Mouse (Mus musculus) C2C12 (cell line): ENCODE measurements at regions not wholly inside any gene's neighbourhood (a gene's known extent, or its start where the extent isn't known, plus 50 kb on each side); places are given as distances from the start of the nearest gene placed in this dataset.

Experiments
- CEBPB ChIP-seq: IDR thresholded peaks from one replicate; pipeline ENCODE4 v1.6.1; 2011; ENCODE audit warnings: low read depth, mild to moderate bottlenecking, control low read depth, moderate library complexity
- CTCF ChIP-seq: IDR thresholded peaks from one replicate; pipeline ENCODE4 v1.5.1; 2011; ENCODE audit not compliant: control insufficient read depth, insufficient read depth, insufficient read length
- MAX ChIP-seq: IDR thresholded peaks from one replicate; pipeline ENCODE4 v1.6.1; 2011; ENCODE audit warnings: mild to moderate bottlenecking, control low read depth
- MYOD1 ChIP-seq: IDR thresholded peaks from one replicate; pipeline ENCODE4 v1.6.1; 2011; ENCODE audit warnings: low read depth; ENCODE audit not compliant: control insufficient read depth, insufficient read length
- MYOG ChIP-seq: IDR thresholded peaks from one replicate; pipeline ENCODE4 v1.6.1; 2011; ENCODE audit not compliant: control insufficient read depth, insufficient read length; ENCODE audit errors: extremely low read depth
- USF1 ChIP-seq: IDR thresholded peaks from one replicate; pipeline ENCODE4 v1.6.1; 2011; ENCODE audit warnings: low read depth, mild to moderate bottlenecking, control low read depth, moderate library complexity

GRCm38 (mm10) chr17:9268776-9269175, 153.1 kb upstream of the Gm17728 start:
- TF ChIP-seq USF1 = no peak
- TF ChIP-seq CTCF = no peak
- TF ChIP-seq CEBPB = no peak
- no peak for TF ChIP-seq MAX
- no peak for TF ChIP-seq MYOG
- no peak for TF ChIP-seq MYOD1
